Mouse (Mus musculus): ENCODE measurements around the gene Plekho2. TPM values are rescaled to one million over a fixed set of nuclear protein-coding genes. Genes with fewer than 3 reads are reported as not detected.
A peak's percentile ranks its signal among the peaks of the same experiment; 100 is the strongest.

The Plekho2 gene
- polyA plus RNA-seq, 1 experiment from 2014 or later = 17.0 TPM

DNA sequence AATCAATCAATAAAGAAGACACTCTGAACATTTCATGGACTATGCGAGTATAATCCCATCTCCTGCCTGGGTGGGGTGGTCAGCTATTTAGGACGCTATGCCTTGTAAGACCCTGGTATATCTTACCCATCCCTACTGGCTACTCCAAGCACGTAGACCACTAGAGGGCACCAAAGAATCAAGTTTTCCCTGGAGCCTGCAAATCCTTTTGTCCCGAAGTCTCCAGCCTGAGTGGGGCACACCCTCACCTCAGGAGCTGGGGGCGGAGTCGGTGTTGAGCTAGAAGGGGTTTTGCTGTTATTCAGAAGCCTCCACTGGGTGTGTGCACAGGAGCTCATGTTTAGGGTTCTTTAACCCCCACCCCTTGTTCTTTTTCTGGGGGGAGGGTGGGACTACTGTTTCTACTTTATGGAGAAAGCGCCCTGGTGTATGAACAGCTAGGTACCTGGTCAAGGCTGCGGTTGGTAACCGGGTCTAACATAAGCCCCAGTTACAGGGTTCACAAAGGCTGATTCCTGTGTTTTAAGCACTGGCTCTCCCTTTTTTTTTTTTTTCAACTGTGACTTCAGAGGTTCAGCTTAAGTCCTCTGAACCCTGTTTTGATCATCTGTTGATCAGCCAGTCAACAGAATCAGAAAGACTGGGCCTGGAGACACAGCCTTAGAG, 25.8 kb upstream of the Plekho2 start:
- Histone ChIP-seq H3K27ac (peak overlapping the region; percentile 72; the same call in 1 of the 2 replicates), H3K27me3 (replicated peaks) (no peaks in the 10 kb centered on the region), H3K9me3 (no peaks in the 10 kb centered on the region), H3K9ac (no peak overlapping the region), H3K36me3 (no peaks in the 10 kb centered on the region), H3K4me3 (replicated peaks) (no peak overlapping the region), H3K4me2 (peak overlapping the region; percentile 51), H3K4me1 (peaks cover 6% of the 10 kb centered on the region; the same call in 1 of the 2 replicates)
- peak; percentile 76 for ATAC-seq (ENCODE audit: insufficient read depth, low FRiP score, low read depth)
- 5% methylated on average over 9 of the region's 9 CpGs for WGBS

DNA sequence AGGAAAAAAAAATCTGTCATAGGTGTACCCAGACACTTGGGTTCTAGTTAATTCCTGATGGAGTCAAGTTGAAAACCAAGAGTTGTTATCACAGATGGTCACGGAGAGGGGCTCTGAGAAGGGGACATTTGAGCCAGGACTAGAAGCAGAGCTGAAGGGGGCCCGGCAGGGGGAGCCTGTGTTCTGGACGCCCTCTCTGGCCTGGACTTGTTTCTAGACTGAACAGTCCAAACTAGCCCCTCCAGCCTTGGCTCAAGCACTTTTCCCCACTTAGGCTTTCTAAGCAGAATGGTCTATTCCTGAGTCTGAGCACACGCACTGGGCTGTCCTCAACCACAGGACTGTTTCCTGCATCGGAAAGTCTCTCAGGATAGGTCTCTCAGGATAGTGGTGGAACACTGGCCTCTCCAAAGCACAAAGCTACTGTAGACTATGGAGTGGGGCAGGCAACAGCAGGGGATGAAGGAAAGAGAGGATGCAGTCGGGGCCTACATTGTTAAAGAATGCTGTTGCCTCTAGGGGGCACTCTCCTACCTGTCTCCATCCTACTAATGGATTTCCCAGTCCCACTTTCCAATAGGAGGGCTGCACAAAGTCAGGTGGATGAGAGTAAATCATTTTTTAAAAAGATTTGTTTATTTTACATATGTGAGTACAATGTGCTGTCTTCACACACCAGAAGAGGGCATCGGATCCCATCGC, 23.7 kb upstream of the Plekho2 start:
- no peak for ATAC-seq (ENCODE audit: insufficient read depth, low FRiP score, low read depth)
- Histone ChIP-seq H3K27me3 (replicated peaks) (no peaks in the 10 kb centered on the region), H3K9me3 (no peaks in the 10 kb centered on the region), H3K4me3 (replicated peaks) (no peak overlapping the region), H3K27ac (no peak overlapping the region), H3K36me3 (no peaks in the 10 kb centered on the region), H3K9ac (no peak overlapping the region), H3K4me1 (peaks cover 6% of the 10 kb centered on the region; the same call in 1 of the 2 replicates), H3K4me2 (no peak overlapping the region)
- 48% methylated on average over 8 of the region's 8 CpGs for WGBS

DNA sequence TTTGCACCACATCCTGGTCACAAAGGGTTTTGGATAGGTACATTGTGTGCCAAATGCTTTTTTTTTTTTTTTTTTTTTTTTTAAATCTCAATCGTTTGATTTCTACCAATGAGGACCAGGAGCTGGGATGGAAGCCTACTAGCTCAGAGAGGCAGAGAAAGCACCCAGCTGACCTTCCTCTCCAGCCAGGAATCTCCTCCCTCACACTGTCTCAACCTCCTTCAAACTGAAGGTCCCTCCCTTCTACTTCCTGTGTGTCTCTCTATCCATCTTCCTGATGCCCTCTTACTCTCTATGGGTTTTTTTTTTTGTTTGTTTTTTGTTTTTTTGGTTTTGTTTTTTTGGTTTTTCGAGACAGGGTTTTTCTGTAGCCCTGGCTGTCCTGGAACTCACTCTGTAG, 21.1 kb upstream of the Plekho2 start:
- Histone ChIP-seq H3K27me3 (replicated peaks) (no peaks in the 10 kb centered on the region), H3K36me3 (no peaks in the 10 kb centered on the region), H3K4me2 (no peak overlapping the region), H3K9ac (no peak overlapping the region), H3K9me3 (no peaks in the 10 kb centered on the region), H3K4me3 (replicated peaks) (no peak overlapping the region), H3K27ac (no peak overlapping the region), H3K4me1 (peaks cover 3% of the 10 kb centered on the region; the same call in 1 of the 2 replicates)
- 61% methylated on average over 2 of the region's 2 CpGs for WGBS
- no peak for ATAC-seq (ENCODE audit: insufficient read depth, low FRiP score, low read depth)

DNA sequence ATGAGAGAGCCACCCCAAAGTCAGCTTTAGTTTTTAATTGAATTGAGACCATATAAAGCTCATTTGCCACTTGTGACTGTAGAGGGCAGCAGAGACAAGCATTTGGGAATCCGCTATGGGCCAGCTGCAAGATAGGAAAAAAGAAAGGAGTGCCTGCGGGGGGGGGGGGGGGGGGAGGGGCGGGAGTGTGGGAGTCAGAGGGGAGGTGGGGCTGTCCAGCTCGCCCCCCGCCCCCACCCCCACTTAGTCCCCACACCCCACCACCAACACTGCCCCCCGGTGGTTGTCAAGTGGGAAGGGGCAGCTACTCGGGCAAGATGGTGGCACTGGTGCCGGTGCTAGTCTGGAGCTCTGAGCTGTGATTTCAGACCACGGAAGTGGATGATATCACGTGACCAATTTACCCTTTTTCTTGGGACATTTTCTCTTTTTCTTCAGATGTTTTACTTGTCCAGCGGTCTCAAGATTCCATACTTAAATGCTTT, 19.0 kb upstream of the Plekho2 start:
- Histone ChIP-seq H3K4me1 (no peaks in the 10 kb centered on the region), H3K9me3 (no peaks in the 10 kb centered on the region), H3K4me2 (peak overlapping the region; percentile 36), H3K4me3 (replicated peaks) (peak overlapping the region; percentile 10; the same call in 1 of the 2 replicates), H3K9ac (no peak overlapping the region), H3K36me3 (no peaks in the 10 kb centered on the region), H3K27ac (no peak overlapping the region), H3K27me3 (replicated peaks) (no peaks in the 10 kb centered on the region)
- 46% methylated on average over 6 of the region's 11 CpGs for WGBS
- ATAC-seq (ENCODE audit: insufficient read depth, low FRiP score, low read depth) = no peak

DNA sequence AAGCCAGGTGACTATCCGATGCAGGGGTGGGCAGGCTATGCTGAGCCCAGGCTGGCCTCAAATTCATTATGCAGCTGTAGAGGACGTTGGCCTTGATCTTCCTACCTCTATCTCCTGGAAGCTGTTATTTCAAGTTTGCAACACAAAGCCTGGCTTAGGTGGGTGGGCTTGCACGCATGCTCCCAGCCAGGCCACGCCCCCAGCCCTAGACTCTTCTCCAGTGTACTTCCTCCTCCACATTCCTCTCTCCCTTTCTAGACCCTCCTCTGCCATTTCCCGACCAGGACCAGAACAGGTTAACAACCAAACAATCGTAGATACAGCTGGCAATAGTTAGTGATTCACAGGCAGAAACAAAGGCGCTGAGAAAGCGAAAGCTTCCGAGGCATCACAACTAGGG, 13.8 kb upstream of the Plekho2 start:
- Histone ChIP-seq H3K4me1 (peaks cover 12% of the 10 kb centered on the region), H3K36me3 (peaks cover 12% of the 10 kb centered on the region; the same call in 1 of the 2 replicates), H3K27me3 (replicated peaks) (no peaks in the 10 kb centered on the region), H3K4me3 (replicated peaks) (no peak overlapping the region), H3K27ac (no peak overlapping the region), H3K9me3 (no peaks in the 10 kb centered on the region), H3K4me2 (no peak overlapping the region), H3K9ac (no peak overlapping the region)
- WGBS = 85% methylated on average over 9 of the region's 9 CpGs
- no peak for ATAC-seq (ENCODE audit: insufficient read depth, low FRiP score, low read depth)

DNA sequence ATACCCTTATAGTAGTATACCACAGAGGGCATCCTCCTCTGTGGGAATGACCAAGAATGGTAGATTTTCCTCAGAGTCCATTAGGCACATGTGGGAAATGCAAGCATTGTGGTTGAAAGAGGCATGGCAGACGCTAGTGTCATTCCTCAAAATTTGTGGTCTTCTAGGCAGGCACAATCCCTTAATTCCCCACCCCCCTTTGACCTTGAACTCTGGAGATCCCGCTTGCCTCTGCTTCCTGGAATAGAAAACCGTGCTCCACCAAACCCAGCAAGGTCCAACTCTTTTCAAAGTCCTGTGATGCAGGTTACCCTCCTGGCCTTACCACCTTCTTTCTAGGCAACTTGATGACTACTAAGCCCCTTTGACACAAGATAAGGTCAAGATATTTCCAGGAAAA, 12.9 kb upstream of the Plekho2 start:
- Histone ChIP-seq H3K9ac (no peak overlapping the region), H3K27me3 (replicated peaks) (no peaks in the 10 kb centered on the region), H3K9me3 (no peaks in the 10 kb centered on the region), H3K36me3 (peaks cover 12% of the 10 kb centered on the region; the same call in 1 of the 2 replicates), H3K27ac (no peak overlapping the region), H3K4me2 (no peak overlapping the region), H3K4me1 (peaks cover 20% of the 10 kb centered on the region), H3K4me3 (replicated peaks) (no peak overlapping the region)
- no peak for ATAC-seq (ENCODE audit: insufficient read depth, low FRiP score, low read depth)
- WGBS = 85% methylated on average over 3 of the region's 3 CpGs

DNA sequence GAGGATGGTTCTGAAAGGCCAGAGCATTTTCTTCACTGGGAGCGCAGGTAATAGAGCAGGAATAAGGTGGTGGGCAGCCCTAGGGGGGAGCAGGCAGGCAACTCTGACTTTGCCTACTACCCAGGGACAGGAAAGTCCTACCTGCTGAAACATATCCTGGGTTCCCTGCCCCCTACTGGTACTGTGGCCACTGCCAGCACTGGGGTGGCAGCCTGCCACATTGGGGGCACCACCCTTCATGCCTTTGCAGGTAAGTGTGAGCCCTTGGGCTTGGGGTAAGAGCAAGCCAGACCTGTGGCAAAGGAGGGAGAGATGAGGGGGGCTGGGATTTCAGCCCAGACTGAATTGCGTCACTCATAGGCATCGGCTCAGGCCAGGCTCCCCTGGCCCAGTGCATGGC, 9.3 kb upstream of the Plekho2 start:
- Histone ChIP-seq H3K4me3 (replicated peaks) (peak overlapping the region; percentile 63), H3K27ac (no peak overlapping the region), H3K9ac (no peak overlapping the region), H3K4me2 (peak overlapping the region; percentile 100), H3K27me3 (replicated peaks) (no peaks in the 10 kb centered on the region), H3K36me3 (peaks cover 12% of the 10 kb centered on the region; the same call in 1 of the 2 replicates), H3K9me3 (no peaks in the 10 kb centered on the region), H3K4me1 (peaks cover 31% of the 10 kb centered on the region)
- ATAC-seq (ENCODE audit: insufficient read depth, low FRiP score, low read depth) = no peak
- 86% methylated on average over 3 of the region's 3 CpGs for WGBS

DNA sequence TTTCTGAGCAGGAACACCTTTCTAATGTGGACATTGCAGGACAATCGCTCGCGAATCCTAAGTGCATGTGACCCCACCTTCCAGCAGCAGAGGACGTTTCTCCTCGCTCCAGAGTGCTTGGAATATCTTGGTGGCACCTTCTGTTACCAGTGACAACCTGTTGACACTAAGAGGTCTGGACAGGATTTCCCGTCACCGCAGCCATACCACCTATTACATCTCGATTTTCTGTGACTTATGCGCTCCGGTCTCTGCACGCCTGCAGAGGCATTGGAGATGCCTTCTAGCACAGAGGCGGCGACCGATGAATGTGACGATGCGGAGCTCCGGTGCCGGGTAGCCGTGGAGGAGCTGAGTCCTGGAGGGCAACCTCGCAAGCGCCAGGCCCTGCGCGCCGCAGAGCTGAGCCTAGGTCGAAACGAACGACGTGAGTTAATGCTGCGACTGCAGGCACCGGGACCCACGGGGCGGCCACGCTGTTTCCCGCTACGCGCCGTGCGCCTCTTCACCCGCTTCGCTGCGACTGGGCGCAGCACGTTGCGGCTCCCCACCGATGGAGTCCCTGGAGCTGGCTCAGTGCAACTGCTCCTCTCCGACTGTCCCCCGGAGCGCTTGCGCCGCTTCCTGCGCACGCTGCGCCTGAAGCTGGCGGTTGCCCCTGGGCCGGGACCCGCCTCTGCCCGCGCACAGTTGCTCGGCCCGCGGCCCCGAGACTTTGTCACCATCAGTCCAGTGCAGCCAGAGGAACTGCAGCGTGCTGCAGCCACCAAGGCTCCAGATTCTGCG, 7.9 kb upstream of the Plekho2 start:
- Histone ChIP-seq H3K9me3 (no peaks in the 10 kb centered on the region), H3K36me3 (0 out of 2 replicates have a peak, but pooled peaks cover 3% of the 10 kb centered on the region), H3K4me1 (peaks cover 31% of the 10 kb centered on the region), H3K9ac (peak overlapping the region; percentile 33; the same call in 1 of the 2 replicates), H3K27me3 (replicated peaks) (no peaks in the 10 kb centered on the region), H3K4me3 (replicated peaks) (peak overlapping the region; percentile 63), H3K27ac (no peak overlapping the region), H3K4me2 (peak overlapping the region; percentile 100)
- WGBS = under 1% methylated on average over 64 of the region's 64 CpGs
- ATAC-seq (ENCODE audit: insufficient read depth, low FRiP score, low read depth) = peak; percentile 29; the same call in 1 of the 2 replicates

DNA sequence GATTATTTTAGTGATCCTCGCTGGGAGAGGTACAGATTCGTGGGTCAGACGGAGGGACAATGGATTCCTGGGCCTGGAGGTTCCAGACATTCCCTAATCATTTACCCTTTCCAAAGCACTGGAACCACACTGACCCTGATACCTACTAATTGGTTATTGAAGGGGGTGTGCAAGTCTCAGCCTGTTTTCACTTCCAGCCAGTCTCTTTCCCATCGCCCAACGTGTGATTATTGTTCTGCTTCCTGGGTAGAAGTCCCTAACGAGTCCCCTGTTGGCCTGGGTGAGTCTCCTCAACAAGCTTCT, 7.4 kb upstream of the Plekho2 start:
- H3K27ac ChIP-seq = no peak overlapping the region
- under 1% methylated on average over 6 of the region's 6 CpGs for WGBS
- ATAC-seq (ENCODE audit: insufficient read depth, low FRiP score, low read depth) = no peak
- H3K9me3 ChIP-seq = no peaks in the 10 kb centered on the region
- H3K36me3 ChIP-seq = no peaks in the 10 kb centered on the region
- no peaks in the 10 kb centered on the region for H3K27me3 ChIP-seq (replicated peaks)
- peak overlapping the region; percentile 33; the same call in 1 of the 2 replicates for H3K9ac ChIP-seq
- H3K4me1 ChIP-seq = peaks cover 31% of the 10 kb centered on the region
- H3K4me3 ChIP-seq (replicated peaks) = peak overlapping the region; percentile 63
- peak overlapping the region; percentile 100 for H3K4me2 ChIP-seq

DNA sequence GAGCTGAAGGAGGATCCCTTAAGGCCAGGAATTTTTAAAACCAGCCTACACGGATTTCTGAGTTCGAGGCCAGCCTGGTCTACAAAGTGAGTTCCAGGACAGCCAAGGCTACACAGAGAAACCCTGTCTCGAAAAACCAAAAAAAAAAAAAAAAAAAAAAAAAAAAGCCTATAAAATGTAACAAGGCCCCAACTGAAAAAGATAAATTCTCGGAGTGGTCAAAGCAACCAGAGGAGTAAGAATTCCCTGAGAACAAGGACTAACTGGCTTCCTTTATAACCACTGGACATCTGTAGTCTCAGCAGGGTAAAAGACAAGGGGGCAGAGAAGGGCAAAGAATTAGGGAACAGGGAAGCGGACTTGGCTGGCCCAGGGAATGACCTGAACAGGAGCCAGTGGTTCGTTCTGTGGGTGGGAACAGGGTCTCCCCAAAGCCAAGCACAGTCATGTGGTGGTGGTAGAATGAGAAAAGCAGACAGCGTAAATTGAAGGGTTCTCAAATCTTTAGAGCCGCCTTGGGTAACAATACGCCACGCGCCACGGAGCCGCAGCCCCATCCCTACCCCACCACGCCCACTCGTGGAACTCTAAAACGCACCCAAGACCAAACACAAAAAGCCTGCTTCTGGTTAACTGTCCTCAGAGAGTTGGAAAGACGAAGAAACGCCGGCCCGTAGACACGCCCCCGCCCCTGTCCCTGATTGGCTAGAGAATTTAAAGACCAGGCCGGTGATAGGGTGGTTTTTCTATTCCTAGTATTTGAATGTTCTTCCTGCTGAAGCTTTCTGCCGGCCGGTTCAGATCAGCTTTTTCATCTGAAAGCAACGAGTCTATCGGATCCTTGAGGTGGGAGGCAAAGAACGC, 6.8 kb upstream of the Plekho2 start, which contains the start of gene Pif1:
TSS of gene Pif1 (plus strand) at position 755 of the 864 bp plus-strand sequence.
- Histone ChIP-seq H3K9me3 (no peaks in the 10 kb centered on the region), H3K27me3 (replicated peaks) (no peaks in the 10 kb centered on the region), H3K36me3 (no peaks in the 10 kb centered on the region), H3K9ac (peak within 1 kb of the TSS; percentile 33; the same call in 1 of the 2 replicates), H3K4me1 (peaks cover 31% of the 10 kb centered on the region), H3K4me3 (replicated peaks) (peak within 1 kb of the TSS; percentile 63), H3K27ac (peak within 1 kb of the TSS; percentile 26; the same call in 1 of the 2 replicates), H3K4me2 (peak within 1 kb of the TSS; percentile 100)
- ATAC-seq (ENCODE audit: insufficient read depth, low FRiP score, low read depth) = peak; percentile 87
- 8% methylated on average over 28 of the region's 28 CpGs for WGBS

DNA sequence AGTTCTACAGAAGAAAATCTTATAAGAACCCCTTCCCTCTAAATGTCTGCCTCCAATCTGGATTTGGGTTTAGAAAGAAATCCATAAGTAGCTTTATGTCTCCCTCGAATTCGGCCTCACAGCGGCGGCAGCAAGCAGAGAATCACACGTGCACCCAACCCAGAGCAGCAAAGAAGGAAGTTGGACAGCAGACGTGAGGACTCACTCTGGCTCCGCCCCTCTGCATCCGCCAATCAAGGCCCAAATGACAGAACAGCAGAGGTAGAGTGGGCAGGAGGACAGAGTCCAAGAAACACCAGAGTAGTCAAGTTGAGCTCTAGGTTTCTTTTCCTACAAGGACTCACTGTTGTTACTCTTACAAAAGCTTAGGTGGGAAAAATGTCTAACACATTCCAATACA, 3.2 kb upstream of the Plekho2 start:
- H3K9me3 ChIP-seq = no peaks in the 10 kb centered on the region
- H3K4me2 ChIP-seq = no peak overlapping the region
- H3K27ac ChIP-seq = no peak overlapping the region
- no peaks in the 10 kb centered on the region for H3K27me3 ChIP-seq (replicated peaks)
- no peak overlapping the region for H3K9ac ChIP-seq
- no peak for ATAC-seq (ENCODE audit: insufficient read depth, low FRiP score, low read depth)
- H3K4me3 ChIP-seq (replicated peaks) = no peak overlapping the region
- 18% methylated on average over 8 of the region's 8 CpGs for WGBS
- no peaks in the 10 kb centered on the region for H3K36me3 ChIP-seq
- peaks cover 20% of the 10 kb centered on the region for H3K4me1 ChIP-seq
